Mouse (Mus musculus) cerebral cortex, adult 2 months (tissue): ENCODE results near the gene Krtap11-1.

Experiments used
- WGBS: fragments of 180-500 bp; shearing (Covaris S2); methylation state at CpG from one replicate; pipeline ENCODE4 v1.1.7; 2018; 5-methylcytosine and 5-hydroxymethylcytosine counted together

Krtap11-1 gene

DNA sequence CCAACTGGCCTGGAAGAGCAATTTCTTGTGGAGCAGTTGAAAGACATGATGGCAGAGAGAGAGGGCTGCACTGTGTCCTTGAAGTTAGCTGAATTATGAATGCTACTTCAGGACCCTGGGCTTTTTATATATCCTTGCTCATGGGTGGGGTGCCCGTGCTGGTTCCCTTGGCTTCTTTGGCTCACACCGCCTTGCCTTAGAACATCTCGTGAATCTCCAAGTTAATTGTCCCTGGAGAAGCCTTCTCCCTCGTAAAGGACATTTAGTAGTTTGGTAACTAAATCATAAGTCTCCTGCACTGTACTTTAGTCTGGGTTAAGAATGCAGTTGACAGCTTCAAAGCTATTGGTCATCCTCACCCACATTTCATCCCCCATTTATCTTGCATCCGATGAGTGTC lies at the start of gene Krtap11-1:
Krtap11-1 (minus strand) TSS at position 101 of the 400 bp plus-strand sequence.
- WGBS, result 86% methylated on average over 5 of the region's 5 CpGs

DNA sequence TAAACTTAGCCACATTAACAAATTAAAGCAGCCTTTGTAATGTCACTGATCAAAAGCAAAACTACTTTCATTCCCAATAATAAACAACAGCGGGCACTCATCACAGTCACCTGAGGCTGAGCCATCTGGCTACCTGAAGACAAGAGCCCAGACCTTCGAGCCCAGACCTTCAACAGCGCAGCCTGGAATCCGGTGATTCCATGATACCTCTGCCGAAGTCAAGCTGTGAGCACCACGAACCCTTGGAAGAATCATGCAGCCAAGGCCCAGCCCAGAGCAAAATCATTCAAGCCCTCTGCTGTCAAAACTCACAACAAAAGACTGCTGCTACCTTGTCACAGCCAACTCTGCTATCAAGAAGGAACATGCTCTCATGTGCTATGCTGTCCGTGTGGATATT lies 47.2 kb upstream of the Krtap11-1 start:
- WGBS, result 95% methylated on average over 7 of the region's 7 CpGs

- WGBS, result 63% methylated on average over 3 of the region's 3 CpGs
These were observed 46.3 kb upstream of the Krtap11-1 start for GRCm38 (mm10) chr16:89617251-89617650.

GRCm38 (mm10) chr16:89613726-89614125 lies 42.7 kb upstream of the Krtap11-1 start:
- WGBS, result 51% methylated on average over 12 of the region's 12 CpGs

DNA sequence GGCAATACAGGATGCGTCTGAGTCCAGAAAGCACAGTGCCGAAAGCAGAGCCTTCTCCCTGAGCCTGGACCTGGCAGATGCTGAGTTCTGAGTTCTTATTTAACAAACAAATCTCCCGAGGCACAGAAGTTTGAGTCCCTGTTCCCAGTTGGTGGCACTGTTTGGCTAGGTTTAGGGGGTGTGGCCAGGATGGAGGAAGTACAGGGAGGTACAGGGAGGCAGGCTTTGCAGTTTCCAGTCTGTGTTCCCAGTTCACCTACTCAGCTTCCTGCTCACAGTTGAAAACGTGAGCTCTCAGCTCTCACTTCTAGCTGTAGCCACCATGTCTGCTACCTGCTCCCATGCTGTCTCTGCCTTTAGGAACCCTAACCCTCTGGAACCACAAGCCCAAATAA lies 37.8 kb upstream of the Krtap11-1 start:
- WGBS, result 77% methylated on average over 4 of the region's 4 CpGs

DNA sequence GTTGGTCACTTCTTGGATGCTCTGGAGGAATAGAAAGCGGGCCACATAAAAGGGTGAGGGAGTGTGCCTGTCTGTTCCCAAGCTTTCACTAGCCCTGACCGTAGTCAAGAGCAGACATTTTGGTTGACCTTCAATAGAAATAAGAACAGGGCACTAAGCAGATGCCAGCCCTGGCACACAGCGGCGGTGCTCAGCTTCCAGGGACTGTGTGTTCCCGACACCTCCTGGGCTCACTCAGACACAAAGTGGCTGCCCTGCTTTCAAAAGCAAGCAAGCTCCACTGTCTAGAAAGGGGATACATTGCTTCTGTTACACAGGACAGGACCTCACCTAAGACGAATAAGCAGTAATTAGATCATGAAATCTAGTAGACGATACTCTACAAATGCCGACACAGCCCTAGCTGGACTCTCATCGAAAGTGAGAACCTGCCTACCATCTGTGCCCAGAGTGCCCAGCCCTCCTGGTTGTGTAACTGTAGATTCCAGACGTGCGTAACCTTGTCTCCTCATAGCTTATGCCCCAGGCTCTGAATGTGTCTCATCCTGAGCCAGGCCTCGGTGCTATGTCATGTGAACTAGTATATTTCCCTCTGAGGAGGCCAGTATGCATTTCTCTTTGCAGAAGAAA lies 37.3 kb upstream of the Krtap11-1 start:
- WGBS, result 83% methylated on average over 12 of the region's 12 CpGs

- WGBS, result 93% methylated on average over 3 of the region's 3 CpGs
These were observed 36.0 kb upstream of the Krtap11-1 start for GRCm38 (mm10) chr16:89606951-89607350.

DNA sequence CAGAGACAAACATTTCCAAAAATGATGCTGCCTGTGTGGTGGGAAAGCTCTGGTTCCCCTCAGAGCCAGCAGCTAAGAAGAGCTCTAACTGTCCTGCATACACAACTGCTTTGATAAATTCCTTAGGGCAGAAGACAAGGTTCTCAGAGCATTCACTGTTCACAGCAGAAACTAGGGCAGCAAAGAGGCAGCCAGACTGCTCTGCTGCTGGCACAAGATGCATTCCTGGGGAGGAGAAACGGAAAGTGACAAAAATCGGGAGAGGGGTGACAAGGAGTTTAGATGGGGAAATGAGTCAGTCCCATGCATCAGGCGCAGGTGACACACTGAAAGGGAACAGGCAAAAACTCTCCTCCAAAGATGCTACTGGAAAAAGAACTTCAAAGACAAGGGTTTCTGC lies 16.2 kb upstream of the Krtap11-1 start:
- 38% methylated on average over 3 of the region's 3 CpGs for WGBS

GRCm38 (mm10) chr16:89585604-89586508 lies 14.9 kb upstream of the Krtap11-1 start:
- WGBS, result 78% methylated on average over 9 of the region's 9 CpGs

DNA sequence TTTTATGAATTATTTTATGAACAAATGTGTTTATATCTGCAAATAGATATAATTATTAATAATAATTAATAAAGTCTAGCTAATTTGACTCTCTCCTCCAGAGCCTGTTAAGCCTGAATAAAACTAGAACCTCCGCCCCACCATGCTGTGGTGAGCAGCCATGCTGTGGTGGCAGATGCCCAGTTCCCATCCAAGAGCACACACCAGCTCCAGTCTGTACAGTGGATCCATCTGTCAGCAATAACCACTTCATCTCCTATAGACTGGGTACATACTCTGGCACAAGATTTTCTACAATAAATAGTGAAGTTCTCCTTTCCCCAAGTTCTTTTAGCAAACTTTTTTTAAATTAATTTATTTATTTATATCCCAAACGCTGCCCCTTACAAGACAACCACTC lies 10.7 kb upstream of the Krtap11-1 start:
- 96% methylated on average over 2 of the region's 2 CpGs for WGBS

DNA sequence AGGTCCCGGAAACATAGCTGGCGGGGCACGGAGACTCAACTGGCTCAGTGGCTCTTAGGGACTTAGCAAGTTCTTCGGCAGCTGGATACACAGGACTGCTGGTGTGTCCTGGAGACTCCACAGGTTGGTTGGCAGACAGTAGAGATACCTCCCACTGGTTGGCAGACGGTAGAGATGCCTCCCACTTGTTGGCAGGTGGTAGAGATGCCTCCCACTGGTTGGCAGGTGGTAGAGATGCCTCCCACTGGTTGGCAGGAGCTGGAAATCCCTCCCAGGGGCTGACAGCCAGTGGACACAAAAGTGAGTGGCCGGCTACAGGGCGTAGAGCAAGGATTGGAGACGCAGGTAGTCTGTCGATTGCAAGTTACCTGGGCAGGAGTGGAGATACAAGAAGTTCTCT lies 467 bp downstream of the Krtap11-1 start:
- WGBS, result 58% methylated on average over 9 of the region's 9 CpGs

DNA sequence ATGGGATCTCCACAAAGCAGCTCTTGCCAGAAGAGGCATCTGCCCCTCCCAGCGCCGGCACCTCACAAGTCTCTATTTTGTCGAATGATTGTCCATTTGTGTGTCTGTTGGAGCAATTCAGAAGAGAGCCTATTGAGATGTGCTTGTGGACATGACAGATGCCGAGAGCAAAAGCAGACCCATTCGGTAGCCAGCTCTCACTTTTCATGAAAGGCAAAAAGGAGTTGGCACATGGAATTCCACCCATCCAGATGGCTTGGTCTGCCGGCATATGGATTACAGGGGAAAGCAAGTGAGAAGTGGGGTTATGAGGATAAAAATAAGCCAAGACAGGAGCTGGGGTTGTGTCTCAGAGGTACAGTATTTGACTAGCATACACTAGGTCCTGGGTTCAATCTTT lies 1.8 kb downstream of the Krtap11-1 start:
- 43% methylated on average over 6 of the region's 6 CpGs for WGBS

GRCm38 (mm10) chr16:89568141-89568540 lies 2.8 kb downstream of the Krtap11-1 start:
- WGBS, result 89% methylated on average over 7 of the region's 7 CpGs

DNA sequence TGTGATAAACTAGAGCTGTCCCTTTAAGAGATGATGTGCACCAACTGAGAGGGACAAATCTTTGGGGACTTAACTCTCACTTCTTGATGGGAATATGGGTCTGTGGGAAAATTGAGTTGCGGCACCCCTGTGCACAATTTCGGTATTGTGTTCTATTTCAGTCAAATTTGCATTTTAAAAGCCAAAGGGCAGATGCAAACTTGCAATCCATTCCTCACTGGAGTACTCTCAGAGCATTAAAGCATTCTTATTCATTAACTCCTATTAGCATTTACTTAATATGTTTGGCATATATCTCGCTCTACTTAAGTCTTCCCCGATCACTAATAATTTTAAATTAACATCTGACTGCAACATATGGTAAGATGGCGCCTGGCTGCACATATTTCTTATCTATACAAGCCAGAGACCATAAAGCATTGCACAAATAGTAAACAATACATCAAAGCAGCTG lies 32.9 kb downstream of the Krtap11-1 start:
- 54% methylated on average over 5 of the region's 5 CpGs for WGBS

DNA sequence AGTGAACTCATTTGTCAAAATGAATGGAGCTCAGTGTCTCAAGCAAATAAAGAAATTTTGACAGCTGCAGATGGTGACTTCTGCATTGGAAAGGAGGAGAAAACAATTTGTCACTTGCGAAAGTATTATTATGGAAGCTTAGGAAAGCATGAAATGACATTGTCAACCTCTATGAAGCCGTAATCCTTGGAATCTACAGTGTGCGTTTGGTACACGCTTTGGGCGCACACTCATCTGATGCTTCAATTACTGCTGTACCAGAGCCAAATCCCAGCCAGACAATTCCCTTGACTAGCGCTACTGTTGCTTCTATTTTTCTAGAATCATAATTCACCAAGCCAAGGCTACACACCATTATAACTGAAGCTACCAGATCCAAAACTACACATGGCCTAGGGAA lies 33.6 kb downstream of the Krtap11-1 start:
- 64% methylated on average over 6 of the region's 6 CpGs for WGBS

GRCm38 (mm10) chr16:89530547-89530946 lies 40.4 kb downstream of the Krtap11-1 start:
- WGBS, result 38% methylated on average over 7 of the region's 7 CpGs

- WGBS, result 63% methylated on average over 7 of the region's 7 CpGs
These were observed 41.1 kb downstream of the Krtap11-1 start for GRCm38 (mm10) chr16:89529846-89530245.

DNA sequence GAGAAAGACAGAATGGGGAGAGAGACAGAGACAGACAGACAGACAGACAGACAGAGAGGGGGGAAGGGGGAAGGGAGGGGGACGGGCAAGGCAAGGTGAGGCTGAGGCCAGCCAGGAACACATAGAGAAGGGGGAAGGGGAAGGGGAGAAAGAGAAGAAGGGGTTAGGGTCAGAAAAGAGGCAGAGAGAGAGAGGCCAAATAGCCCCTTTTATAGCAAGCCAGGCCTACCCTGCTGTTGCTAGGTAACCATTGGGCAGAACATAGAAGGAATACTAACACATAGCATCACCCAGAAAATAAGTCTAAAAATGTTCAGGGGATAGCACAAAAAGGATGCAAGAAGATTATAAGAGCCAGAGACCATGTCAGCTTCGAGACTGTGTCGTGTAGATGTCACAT lies 42.6 kb downstream of the Krtap11-1 start:
- WGBS, result 32% methylated on average over 3 of the region's 3 CpGs

DNA sequence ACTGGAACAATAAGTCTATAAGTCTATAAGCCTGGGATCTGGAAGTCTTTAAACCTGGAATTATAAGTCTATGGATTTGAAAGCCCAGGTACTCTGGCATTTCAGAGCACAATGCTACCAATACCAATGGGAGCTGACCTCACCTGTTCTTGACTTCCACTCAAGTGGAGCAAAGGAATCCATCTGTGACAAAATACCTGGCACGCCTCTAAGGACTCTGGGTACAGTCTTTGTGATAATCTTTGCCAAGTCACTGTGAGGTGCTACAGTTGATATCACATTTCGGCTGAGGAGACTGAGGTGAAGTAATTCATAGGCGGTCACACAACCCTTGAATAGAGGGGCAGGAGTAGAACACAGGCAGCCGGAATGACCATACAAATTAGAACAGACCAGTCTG lies 50.0 kb downstream of the Krtap11-1 start:
- 90% methylated on average over 4 of the region's 4 CpGs for WGBS

GRCm38 (mm10) chr16:89520555-89520954 lies 50.4 kb downstream of the Krtap11-1 start:
- WGBS, result 58% methylated on average over 2 of the region's 2 CpGs
